Mouse (Mus musculus) heart, embryonic 14.5 days (tissue): ENCODE measurements at regions not wholly inside any gene's neighbourhood (a gene's known extent, or its start where the extent isn't known, plus 50 kb on each side); places are given as distances from the start of the nearest gene placed in this dataset.

Experiments used
- ATAC-seq: fragments of 200-750 bp; cut with Nextera tagmentation; 2 replicates; pipeline ENCODE4 v1.8.0; 2017; ENCODE audit warnings: low read depth, moderate TSS enrichment; ENCODE audit not compliant: insufficient number of reproducible peaks, insufficient read depth, low FRiP score
- H3K27ac ChIP-seq, 2 experiments: fragments of 200-500 bp in 1 of 2; fragments of 300-500 bp in 1 of 2; sonication (generic) in 1 of 2; replicated peaks in 1 of 2; 2 replicates each; pipeline ENCODE4 v1.5.1; 2012 to 2014; ENCODE audit warnings: low read depth in 2 of 2, low read length in 2 of 2, control low read depth in 1 of 2, mild to moderate bottlenecking in 1 of 2, mixed read lengths in 1 of 2; ENCODE audit not compliant: control insufficient read depth in 1 of 2, insufficient read depth in 1 of 2
- H3K27me3 ChIP-seq: fragments of 300-500 bp; sonication (generic); 2 replicates; pipeline ENCODE4 v1.6.1; 2014; ENCODE audit warnings: mild to moderate bottlenecking, low read length, control low read depth; ENCODE audit not compliant: control insufficient read depth, insufficient read depth
- H3K36me3 ChIP-seq: fragments of 300-500 bp; sonication (generic); 2 replicates; pipeline ENCODE4 v1.6.1; 2014; ENCODE audit warnings: mild to moderate bottlenecking, control low read depth, low read length, mixed read lengths; ENCODE audit not compliant: control insufficient read depth, insufficient read depth
- H3K4me1 ChIP-seq, 2 experiments: fragments of 200-500 bp in 1 of 2; fragments of 300-500 bp in 1 of 2; sonication (generic) in 1 of 2; 2 replicates each; pipeline ENCODE4 v1.6.1; 2012 to 2014; ENCODE audit warnings: low read length in 2 of 2, control low read depth in 1 of 2, mixed read lengths in 1 of 2; ENCODE audit not compliant: control insufficient read depth in 2 of 2, insufficient read depth in 2 of 2
- H3K4me2 ChIP-seq: fragments of 300-500 bp; sonication (generic); 2 replicates; pipeline ENCODE4 v1.6.1; 2014; ENCODE audit warnings: mild to moderate bottlenecking, low read length
- H3K4me3 ChIP-seq, 2 experiments: fragments of 200-500 bp in 1 of 2; fragments of 300-500 bp in 1 of 2; sonication (generic) in 1 of 2; 2 replicates each; pipeline ENCODE4 v1.5.1; 2012 to 2014; ENCODE audit warnings: low read length in 2 of 2, mild to moderate bottlenecking in 2 of 2, control low read depth in 1 of 2, low read depth in 1 of 2, moderate library complexity in 1 of 2; ENCODE audit not compliant: control insufficient read depth in 1 of 2, insufficient read depth in 1 of 2
- H3K9ac ChIP-seq: fragments of 300-500 bp; sonication (generic); 2 replicates; pipeline ENCODE4 v1.6.1; 2014; ENCODE audit warnings: mild to moderate bottlenecking, low read length
- H3K9me3 ChIP-seq: fragments of 300-500 bp; sonication (generic); 2 replicates; pipeline ENCODE4 v1.6.1; 2016; ENCODE audit warnings: low read length, control low read depth; ENCODE audit not compliant: control insufficient read depth
- WGBS: fragments of 180-500 bp; shearing (Covaris S2); extraction: QIAGEN DNeasy Blood & Tissue Kit; methylation state at CpG from one replicate; pipeline ENCODE4 v1.1.7; 2014; 5-methylcytosine and 5-hydroxymethylcytosine counted together

GRCm38 (mm10) chr4:50827002-50827401 lies 389.5 kb upstream of the Cylc2 start:
- H3K9me3 ChIP-seq = no peaks in the 10 kb centered on the region
- ATAC-seq = no peak
- H3K27ac ChIP-seq = peak overlapping the region; percentile 31 to 33; a peak in 2 of 4 replicates

More at GRCm38 (mm10) chr4:50827002-50827401, 389.5 kb upstream of the Cylc2 start:
- no peak overlapping the region for H3K9ac ChIP-seq
- no peaks in the 10 kb centered on the region for H3K36me3 ChIP-seq
- no peak overlapping the region for H3K4me2 ChIP-seq
- H3K27me3 ChIP-seq = no peaks in the 10 kb centered on the region
- no peak overlapping the region for H3K4me3 ChIP-seq
- WGBS = 14% methylated on average over 1 of the region's 1 CpGs
- 0 out of 4 replicates have a peak, but pooled peaks cover 0 to 2% of the 10 kb centered on the region in 2 experiments for H3K4me1 ChIP-seq
